12 mouse cellular contexts compared by ENCODE assay signal in genomic region chr3:32471098-32471497, GRCm38 (mm10). TPM values are rescaled to one million over a fixed set of nuclear protein-coding genes. Genes with fewer than 3 reads are reported as not detected.
A peak's percentile ranks its signal among the peaks of the same experiment; 100 is the strongest.
DNase-seq lines count a peak whose midpoint lies in the region; ATAC-seq and TF ChIP-seq lines count a peak whose summit lies in the region.
"Had no signal": no experiment of that assay in that cellular context is flagged by ENCODE, and none has a peak within 500 bp of the region (broad histone marks: within the 10 kb centered on the region; RNA-seq: fewer than 3 reads in every experiment).

No protein-coding gene starts in this region.

- DNase-seq in right cerebral cortex, adult 18-20 months, result peak; percentile 60
- no peak for DNase-seq in right cerebral cortex, postnatal 4 days
- DNase-seq in limb, embryonic 14.5 days (ENCODE audit: low spot score), result peak; percentile 25
- no peak for DNase-seq in thymus, adult 18-20 months
- no peak for DNase-seq in hindbrain, postnatal 0 days (ENCODE audit: low spot score)
- DNase-seq: thymus, postnatal 4 days had no signal

- 0 out of 2 replicates have a peak, but pooled peaks have one; percentile 11 for ATAC-seq in forebrain, embryonic 16.5 days
- no peak for ATAC-seq in forebrain, embryonic 15.5 days (replicated peaks)
- no peak for ATAC-seq in limb, embryonic 14.5 days (ENCODE audit: low FRiP score, low read depth)
- ATAC-seq in hindbrain, postnatal 0 days, result no peak
- no peak for ATAC-seq in hindbrain, embryonic 12.5 days (ENCODE audit: low FRiP score)

- H3K27ac ChIP-seq in forebrain, embryonic 16.5 days (ENCODE audit: low read length), result no peak overlapping the region
- H3K27ac ChIP-seq in forebrain, embryonic 15.5 days (replicated peaks), result no peak overlapping the region
- no peak overlapping the region; the same call in 1 of the 2 replicates for H3K27ac ChIP-seq in limb, embryonic 14.5 days (replicated peaks; ENCODE audit: low read depth, low read length)
- H3K27ac ChIP-seq in hindbrain, postnatal 0 days, result no peak overlapping the region
- H3K27ac ChIP-seq in hindbrain, embryonic 12.5 days, result no peak overlapping the region
- H3K27ac ChIP-seq: liver, embryonic 14.5 days; neural tube, embryonic 12.5 days had no signal

- H3K4me2 ChIP-seq in forebrain, embryonic 16.5 days (ENCODE audit: low read length), result no peak overlapping the region
- no peak overlapping the region for H3K4me2 ChIP-seq in forebrain, embryonic 15.5 days (replicated peaks)
- no peak overlapping the region for H3K4me2 ChIP-seq in limb, embryonic 14.5 days (replicated peaks; ENCODE audit: low read depth, low read length, severe bottlenecking)
- no peak overlapping the region for H3K4me2 ChIP-seq in hindbrain, postnatal 0 days (ENCODE audit: low read depth, low read length)
- H3K4me2 ChIP-seq in hindbrain, embryonic 12.5 days (replicated peaks), result no peak overlapping the region
- H3K4me2 ChIP-seq: neural tube, embryonic 12.5 days had no signal

- no peaks in the 10 kb centered on the region for H3K36me3 ChIP-seq in forebrain, embryonic 16.5 days (ENCODE audit: control insufficient read depth, insufficient read depth)
- H3K36me3 ChIP-seq in forebrain, embryonic 15.5 days, result no peaks in the 10 kb centered on the region
- H3K36me3 ChIP-seq in limb, embryonic 14.5 days (ENCODE audit: control insufficient read depth, insufficient read depth, low read length), result 0 out of 2 replicates have a peak, but pooled peaks cover 3% of the 10 kb centered on the region
- H3K36me3 ChIP-seq in hindbrain, postnatal 0 days (ENCODE audit: insufficient read depth, low read length), result no peaks in the 10 kb centered on the region
- no peaks in the 10 kb centered on the region for H3K36me3 ChIP-seq in hindbrain, embryonic 12.5 days
- H3K36me3 ChIP-seq: neural tube, embryonic 12.5 days had no signal

- no peak overlapping the region for H3K9ac ChIP-seq in forebrain, embryonic 16.5 days (replicated peaks; ENCODE audit: low read depth, low read length)
- no peak overlapping the region for H3K9ac ChIP-seq in forebrain, embryonic 15.5 days (replicated peaks)
- no peak overlapping the region for H3K9ac ChIP-seq in limb, embryonic 14.5 days (ENCODE audit: low read depth, low read length, severe bottlenecking)
- H3K9ac ChIP-seq in hindbrain, postnatal 0 days (replicated peaks; ENCODE audit: low read length), result no peak overlapping the region
- H3K9ac ChIP-seq in hindbrain, embryonic 12.5 days, result no peak overlapping the region
- H3K9ac ChIP-seq: liver, embryonic 14.5 days; neural tube, embryonic 12.5 days had no signal

- no peak for TF ChIP-seq POLR2A in limb, embryonic 14.5 days (IDR thresholded peaks at IDR 0.05; ENCODE audit: borderline replicate concordance, extremely low read depth, insufficient read depth, insufficient read length)

- no peaks in the 10 kb centered on the region for H3K9me3 ChIP-seq in forebrain, embryonic 16.5 days (ENCODE audit: control insufficient read depth, low read length)
- H3K9me3 ChIP-seq in forebrain, embryonic 15.5 days, result no peaks in the 10 kb centered on the region
- no peaks in the 10 kb centered on the region for H3K9me3 ChIP-seq in limb, embryonic 14.5 days (ENCODE audit: control insufficient read depth, low read length)
- H3K9me3 ChIP-seq in hindbrain, postnatal 0 days (ENCODE audit: low read length), result no peaks in the 10 kb centered on the region
- H3K9me3 ChIP-seq in hindbrain, embryonic 12.5 days (replicated peaks), result no peaks in the 10 kb centered on the region
- H3K9me3 ChIP-seq: neural tube, embryonic 12.5 days had no signal

- no peaks in the 10 kb centered on the region for H3K4me1 ChIP-seq in forebrain, embryonic 16.5 days (replicated peaks; ENCODE audit: control insufficient read depth, insufficient read depth, low read length)
- no peaks in the 10 kb centered on the region for H3K4me1 ChIP-seq in forebrain, embryonic 15.5 days
- H3K4me1 ChIP-seq in limb, embryonic 14.5 days (ENCODE audit: control insufficient read depth, insufficient read depth, low read length), result peaks cover 21% of the 10 kb centered on the region
- H3K4me1 ChIP-seq in hindbrain, postnatal 0 days (ENCODE audit: insufficient read depth, low read length), result no peaks in the 10 kb centered on the region
- peaks cover 8% of the 10 kb centered on the region; the same call in 1 of the 2 replicates for H3K4me1 ChIP-seq in hindbrain, embryonic 12.5 days

- no peaks in the 10 kb centered on the region for H3K27me3 ChIP-seq in forebrain, embryonic 16.5 days (replicated peaks; ENCODE audit: control insufficient read depth, insufficient read depth, low read length)
- H3K27me3 ChIP-seq in forebrain, embryonic 15.5 days, result no peaks in the 10 kb centered on the region
- no peaks in the 10 kb centered on the region for H3K27me3 ChIP-seq in limb, embryonic 14.5 days (ENCODE audit: control insufficient read depth, insufficient read depth, low read length)
- H3K27me3 ChIP-seq in hindbrain, postnatal 0 days (ENCODE audit: insufficient read depth, low read length), result no peaks in the 10 kb centered on the region
- no peaks in the 10 kb centered on the region for H3K27me3 ChIP-seq in hindbrain, embryonic 12.5 days
- H3K27me3 ChIP-seq: neural tube, embryonic 12.5 days had no signal

- no peak overlapping the region for H3K4me3 ChIP-seq in forebrain, embryonic 16.5 days (replicated peaks; ENCODE audit: low read length)
- H3K4me3 ChIP-seq in forebrain, embryonic 15.5 days, result no peak overlapping the region
- no peak overlapping the region for H3K4me3 ChIP-seq in limb, embryonic 14.5 days (replicated peaks; ENCODE audit: low read length)
- no peak overlapping the region for H3K4me3 ChIP-seq in hindbrain, postnatal 0 days (ENCODE audit: low read length)
- H3K4me3 ChIP-seq in hindbrain, embryonic 12.5 days, result no peak overlapping the region
- H3K4me3 ChIP-seq: neural tube, embryonic 12.5 days had no signal

- 77% methylated on average over 6 of the region's 6 CpGs for WGBS in forebrain, embryonic 16.5 days
- WGBS in forebrain, embryonic 15.5 days, result 74% methylated on average over 6 of the region's 6 CpGs
- 28% methylated on average over 6 of the region's 6 CpGs for WGBS in limb, embryonic 14.5 days
- WGBS in hindbrain, postnatal 0 days, result 78% methylated on average over 6 of the region's 6 CpGs
- 84% methylated on average over 6 of the region's 6 CpGs for WGBS in hindbrain, embryonic 12.5 days

- no peak for TF ChIP-seq CTCF in hindbrain, postnatal 0 days (IDR thresholded peaks at IDR 0.05; ENCODE audit: low read depth)

RNA-seq across cellular contexts. Expression of gene Kcnmb3, which starts 20.9 kb away (rescaled TPM):
- polyA plus RNA-seq in forebrain, embryonic 16.5 days (2015; fragmentation: Nextera tagmentation; extraction: Ambion mirVana), result 0.16 and 0.19 TPM in 2 replicates
- polyA plus RNA-seq in forebrain, embryonic 15.5 days (2015; fragmentation: Nextera tagmentation; extraction: Ambion mirVana), result 0.14 and 0.25 TPM in 2 replicates
- not detected in 2 replicates for polyA plus RNA-seq in limb, embryonic 14.5 days (2012; rRNA removed)
- polyA plus RNA-seq in limb, embryonic 14.5 days (2014; fragmentation: Nextera tagmentation; extraction: Ambion mirVana), result not detected in 2 replicates
- not detected in 2 replicates for total RNA-seq in hindbrain, postnatal 0 days (2014; rRNA removed)
- polyA plus RNA-seq in hindbrain, postnatal 0 days (2015; fragmentation: Nextera tagmentation; extraction: Ambion mirVana), result 0.10 TPM in 1 of 2 replicates, not detected in the other
- 0.12 and 0.13 TPM in 2 replicates for polyA plus RNA-seq in hindbrain, embryonic 12.5 days (2016; fragmentation: Nextera tagmentation; extraction: Ambion mirVana)
- total RNA-seq: hematopoietic stem cell, adult 5-6 weeks had no signal
- polyA plus RNA-seq: liver, embryonic 14.5 days had no signal

RNA-seq across cellular contexts. Expression of gene Zfp639, which starts 39.0 kb away (rescaled TPM):
- 38.8 and 39.8 TPM in 2 replicates for polyA plus RNA-seq in forebrain, embryonic 16.5 days (2015; fragmentation: Nextera tagmentation; extraction: Ambion mirVana)
- polyA plus RNA-seq in forebrain, embryonic 15.5 days (2015; fragmentation: Nextera tagmentation; extraction: Ambion mirVana), result 37.9 and 39.3 TPM in 2 replicates
- polyA plus RNA-seq in limb, embryonic 14.5 days (2012; rRNA removed), result 61.5 and 66.4 TPM in 2 replicates
- polyA plus RNA-seq in limb, embryonic 14.5 days (2014; fragmentation: Nextera tagmentation; extraction: Ambion mirVana), result 47.4 and 48.1 TPM in 2 replicates
- 50.9 and 51.3 TPM in 2 replicates for total RNA-seq in hindbrain, postnatal 0 days (2014; rRNA removed)
- 36.3 and 37.8 TPM in 2 replicates for polyA plus RNA-seq in hindbrain, postnatal 0 days (2015; fragmentation: Nextera tagmentation; extraction: Ambion mirVana)
- 40.9 and 43.9 TPM in 2 replicates for polyA plus RNA-seq in hindbrain, embryonic 12.5 days (2016; fragmentation: Nextera tagmentation; extraction: Ambion mirVana)

RNA-seq across cellular contexts. Expression of gene Mfn1, which starts 58.2 kb away (rescaled TPM):
- polyA plus RNA-seq in forebrain, embryonic 16.5 days (2015; fragmentation: Nextera tagmentation; extraction: Ambion mirVana), result 37.5 and 41.7 TPM in 2 replicates
- 34.4 and 35.6 TPM in 2 replicates for polyA plus RNA-seq in forebrain, embryonic 15.5 days (2015; fragmentation: Nextera tagmentation; extraction: Ambion mirVana)
- polyA plus RNA-seq in limb, embryonic 14.5 days (2012; rRNA removed), result 20.7 and 31.5 TPM in 2 replicates
- 22.9 and 28.7 TPM in 2 replicates for polyA plus RNA-seq in limb, embryonic 14.5 days (2014; fragmentation: Nextera tagmentation; extraction: Ambion mirVana)
- total RNA-seq in hindbrain, postnatal 0 days (2014; rRNA removed), result 43.2 and 45.9 TPM in 2 replicates
- polyA plus RNA-seq in hindbrain, postnatal 0 days (2015; fragmentation: Nextera tagmentation; extraction: Ambion mirVana), result 46.9 and 47.0 TPM in 2 replicates
- polyA plus RNA-seq in hindbrain, embryonic 12.5 days (2016; fragmentation: Nextera tagmentation; extraction: Ambion mirVana), result 48.4 and 55.3 TPM in 2 replicates

Comparison
In these comparisons a context has a peak if more than half of its experiments do, and no peak if none do; other contexts are left out.
1. DNase-seq: peak in right cerebral cortex, adult 18-20 months (single experiment) and limb, embryonic 14.5 days (single experiment); none in right cerebral cortex, postnatal 4 days (single experiment), thymus, adult 18-20 months (0 of 2) and hindbrain, postnatal 0 days (single experiment).